Mouse (Mus musculus) heart, embryonic 11.5 days (tissue): Measurements from ENCODE around the gene Rnf5. TPM values are rescaled to one million over a fixed set of nuclear protein-coding genes. Genes with fewer than 3 reads are reported as not detected.

ENCODE experiments used
- ATAC-seq: fragments of 200-750 bp; cut with Nextera tagmentation; replicated peaks from 2 replicates; pipeline ENCODE4 v1.8.0; 2017; ENCODE audit warnings: moderate library complexity; ENCODE audit not compliant: insufficient number of reproducible peaks, low FRiP score, low TSS enrichment
- H3K27ac ChIP-seq: fragments of 300-500 bp; sonication (generic); 2 replicates; pipeline ENCODE4 v1.5.1; 2014; ENCODE audit warnings: mild to moderate bottlenecking, low read depth, low read length
- H3K27me3 ChIP-seq: fragments of 300-500 bp; sonication (generic); 2 replicates; pipeline ENCODE4 v1.6.1; 2014; ENCODE audit warnings: mild to moderate bottlenecking, low read length, mixed read lengths; ENCODE audit not compliant: control insufficient read depth, insufficient read depth
- H3K36me3 ChIP-seq: fragments of 300-500 bp; sonication (generic); 2 replicates; pipeline ENCODE4 v1.6.1; 2014; ENCODE audit warnings: mild to moderate bottlenecking, low read length, moderate library complexity, mixed read lengths; ENCODE audit not compliant: control insufficient read depth, insufficient read depth
- H3K4me1 ChIP-seq: fragments of 300-500 bp; sonication (generic); 2 replicates; pipeline ENCODE4 v1.6.1; 2014; ENCODE audit warnings: low read length; ENCODE audit not compliant: control insufficient read depth, insufficient read depth
- H3K4me2 ChIP-seq: fragments of 300-500 bp; sonication (generic); 2 replicates; pipeline ENCODE4 v1.6.1; 2014; ENCODE audit warnings: mild to moderate bottlenecking, moderate library complexity
- H3K4me3 ChIP-seq: fragments of 300-500 bp; sonication (generic); 2 replicates; pipeline ENCODE4 v1.5.1; 2014; ENCODE audit warnings: low read depth, low read length
- H3K9ac ChIP-seq: fragments of 300-500 bp; sonication (generic); 2 replicates; pipeline ENCODE4 v1.6.1; 2014; ENCODE audit warnings: mild to moderate bottlenecking, low read depth, low read length, moderate library complexity
- H3K9me3 ChIP-seq: fragments of 300-500 bp; sonication (generic); replicated peaks from 2 replicates; pipeline ENCODE4 v1.6.1; 2016; ENCODE audit warnings: low read length; ENCODE audit not compliant: control insufficient read depth
- WGBS: fragments of 180-500 bp; shearing (Covaris S2); extraction: QIAGEN DNeasy Blood & Tissue Kit; methylation state at CpG from one replicate; pipeline ENCODE4 v1.1.7; 2014; ENCODE audit not compliant: insufficient replicate concordance; 5-methylcytosine and 5-hydroxymethylcytosine counted together
- polyA plus RNA-seq: library from polyadenylated mRNA; unstranded; fragments of >200 nt; fragmentation: Nextera tagmentation; extraction: Ambion mirVana; gene quantifications from 2 replicates; pipeline ENCODE4 v1.2.1, GENCODE M21; 2014

The Rnf5 gene
- polyA plus RNA-seq, 1 experiment from 2014 or later = 94.7 TPM

DNA sequence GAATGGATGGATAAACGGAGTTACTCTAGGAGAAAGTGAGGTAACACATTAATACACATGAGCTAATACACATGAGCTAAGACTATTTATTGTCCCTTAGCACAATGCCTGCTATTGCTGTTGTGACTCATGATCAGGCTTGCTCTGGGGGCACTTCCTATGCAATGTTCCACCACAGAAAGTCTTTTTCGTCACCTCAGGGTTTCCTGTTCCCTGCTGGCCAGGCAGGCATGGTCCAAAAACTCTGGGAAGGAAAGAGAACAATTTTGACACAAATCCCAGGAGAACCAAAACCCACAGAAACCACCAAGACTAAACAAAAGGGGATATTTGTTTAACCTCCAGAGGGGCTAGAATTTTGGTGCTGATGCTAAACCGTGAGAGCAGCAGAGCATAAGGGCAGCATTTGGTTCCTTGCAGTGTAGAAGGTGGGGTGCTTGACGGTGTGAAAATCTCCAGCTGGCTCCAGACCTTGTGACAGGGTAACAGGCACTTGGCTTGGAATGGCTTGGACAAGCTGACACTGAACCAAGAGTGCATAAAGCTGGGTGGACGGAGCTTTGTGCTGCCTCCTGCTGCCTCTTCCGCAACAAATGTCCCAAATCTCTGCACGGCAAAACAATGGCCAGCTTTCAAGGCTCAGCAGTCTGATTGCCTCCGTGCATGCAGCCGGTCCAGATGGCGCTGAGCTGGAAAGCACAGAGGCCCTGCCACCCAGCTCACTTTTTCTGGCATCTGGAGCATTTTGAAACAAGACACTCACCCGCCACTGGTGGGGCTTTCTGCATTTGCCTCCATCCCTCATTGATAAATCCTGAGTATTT lies 37.5 kb upstream of the Rnf5 start:
- Histone ChIP-seq H3K4me1 (peaks cover 7% of the 10 kb centered on the region; the same call in 1 of the 2 replicates), H3K9ac (peak overlapping the region; percentile 22; the same call in 1 of the 2 replicates), H3K4me3 (no peak overlapping the region), H3K4me2 (peak overlapping the region; percentile 8; the same call in 1 of the 2 replicates), H3K36me3 (no peaks in the 10 kb centered on the region), H3K27ac (peak overlapping the region; percentile 37), H3K9me3 (no peaks in the 10 kb centered on the region), H3K27me3 (no peaks in the 10 kb centered on the region; the same call in 1 of the 2 replicates)
- no peak for ATAC-seq
- whole genome bisulfite sequencing = 15% methylated on average over 11 of the region's 11 CpGs

DNA sequence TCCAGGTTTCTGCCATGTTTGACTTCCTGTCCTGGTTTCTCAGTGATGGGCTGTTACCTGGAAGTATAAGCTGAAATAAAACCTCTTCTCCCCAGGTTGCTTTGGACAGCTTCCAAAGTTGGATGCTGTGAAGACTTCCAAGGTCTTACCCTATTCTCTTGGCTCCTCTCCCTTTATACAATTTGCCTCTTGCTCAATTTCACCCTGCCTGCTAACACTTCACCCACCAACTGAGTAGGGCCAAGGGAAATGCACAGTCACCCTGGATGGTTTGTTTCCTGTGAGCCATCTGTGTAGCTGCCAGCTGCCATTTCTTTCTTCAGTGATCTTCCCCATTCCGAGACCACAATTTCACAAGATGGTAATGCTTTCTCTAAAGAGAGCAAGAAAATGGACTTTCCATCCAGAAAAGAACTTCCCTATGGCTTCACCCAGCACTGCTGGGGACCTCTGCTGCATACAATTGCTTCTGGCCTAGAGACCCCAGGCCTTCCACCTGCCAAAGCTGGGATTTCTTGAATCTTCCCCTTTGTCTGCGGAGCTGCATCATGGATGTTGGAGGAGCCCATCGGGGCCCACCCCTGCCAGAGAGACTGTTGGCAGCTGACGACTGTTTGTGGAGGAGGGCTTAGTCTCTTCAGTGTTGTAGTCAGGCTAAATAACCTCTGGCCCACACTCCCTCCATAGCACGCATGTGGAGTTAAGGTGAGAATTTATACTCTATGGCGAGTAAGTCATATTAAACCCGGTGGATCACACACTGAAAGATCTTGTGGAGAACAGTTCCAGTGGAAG lies 36.2 kb upstream of the Rnf5 start:
- Histone ChIP-seq H3K27ac (no peak overlapping the region), H3K9ac (no peak overlapping the region), H3K9me3 (no peaks in the 10 kb centered on the region), H3K4me2 (no peak overlapping the region), H3K4me3 (no peak overlapping the region), H3K4me1 (no peaks in the 10 kb centered on the region), H3K36me3 (no peaks in the 10 kb centered on the region), H3K27me3 (peaks cover 2% of the 10 kb centered on the region; the same call in 1 of the 2 replicates)
- no peak for ATAC-seq
- 70% methylated on average over 7 of the region's 7 CpGs for WGBS

DNA sequence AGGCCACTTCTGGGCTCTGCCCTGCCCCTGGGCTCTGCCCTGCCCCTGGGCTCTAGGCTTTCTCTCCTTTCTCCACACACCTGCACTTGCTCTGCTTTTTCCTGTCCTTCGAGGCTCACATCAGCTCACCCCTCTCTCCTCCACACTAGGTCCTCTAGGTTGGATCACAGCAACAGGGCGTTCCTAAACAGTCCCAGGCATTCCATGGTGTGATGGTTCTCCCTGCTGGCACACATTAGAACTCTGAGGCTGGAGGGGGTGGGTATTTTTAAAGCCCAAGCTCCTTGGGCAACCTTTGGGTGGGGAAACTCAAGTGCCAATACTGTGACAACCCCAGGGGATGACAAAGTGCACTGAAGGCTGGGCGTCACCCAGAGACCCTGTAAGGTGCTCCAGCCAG lies 34.0 kb upstream of the Rnf5 start:
- Histone ChIP-seq H3K27me3 (peaks cover 15% of the 10 kb centered on the region), H3K4me2 (no peak overlapping the region), H3K4me1 (no peaks in the 10 kb centered on the region), H3K27ac (no peak overlapping the region), H3K9me3 (no peaks in the 10 kb centered on the region), H3K36me3 (no peaks in the 10 kb centered on the region), H3K9ac (no peak overlapping the region), H3K4me3 (no peak overlapping the region)
- 62% methylated on average over 3 of the region's 3 CpGs for WGBS
- ATAC-seq = no peak

DNA sequence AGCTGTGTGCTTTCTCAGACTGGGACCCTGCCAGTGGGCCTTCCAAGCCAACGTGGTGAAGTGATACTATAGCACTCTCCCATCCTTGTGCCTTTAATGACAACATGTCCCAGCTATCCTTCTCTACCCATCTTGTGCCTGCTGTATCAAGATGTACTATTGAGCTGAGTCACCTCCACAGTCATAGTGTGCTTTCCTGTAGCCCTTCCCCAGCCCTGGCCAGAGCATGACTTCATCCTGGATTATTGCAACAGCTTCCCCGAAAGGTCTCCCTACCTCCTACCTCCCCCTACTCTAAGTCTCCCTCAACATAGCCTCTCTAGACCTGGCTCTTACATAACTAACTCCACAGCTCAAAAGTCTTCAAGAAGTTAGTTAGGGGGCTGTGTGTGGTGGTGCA lies 32.2 kb upstream of the Rnf5 start:
- Histone ChIP-seq H3K27ac (no peak overlapping the region), H3K36me3 (no peaks in the 10 kb centered on the region), H3K4me3 (no peak overlapping the region), H3K4me2 (no peak overlapping the region), H3K27me3 (peaks cover 33% of the 10 kb centered on the region), H3K4me1 (peaks cover 8% of the 10 kb centered on the region), H3K9me3 (no peaks in the 10 kb centered on the region), H3K9ac (no peak overlapping the region)
- ATAC-seq = no peak
- 64% methylated on average over 2 of the region's 2 CpGs for WGBS

DNA sequence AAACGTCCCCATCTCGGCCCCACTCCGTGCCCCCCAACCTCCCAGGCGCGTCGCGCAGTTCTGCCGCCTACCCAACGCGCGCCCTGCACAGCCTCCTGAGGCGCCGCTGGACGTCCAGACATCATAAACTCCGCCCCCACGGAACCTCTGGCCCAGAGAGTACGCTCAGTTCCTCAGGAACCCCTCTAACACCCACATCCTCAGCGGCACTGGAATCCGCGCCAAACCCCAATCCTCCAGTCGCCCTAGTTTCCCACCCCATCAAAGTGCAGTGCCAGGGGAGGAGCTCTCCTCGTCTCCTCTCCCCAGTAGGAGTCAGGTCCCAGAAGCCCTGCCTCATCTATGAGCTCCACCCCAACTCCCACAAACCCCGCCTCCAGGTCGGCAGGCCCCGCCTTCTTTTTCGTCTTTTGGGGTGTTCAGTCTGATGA lies 28.8 kb upstream of the Rnf5 start:
- H3K27ac ChIP-seq = no peak overlapping the region
- no peaks in the 10 kb centered on the region for H3K36me3 ChIP-seq
- H3K9ac ChIP-seq = no peak overlapping the region
- H3K27me3 ChIP-seq = peaks cover 51% of the 10 kb centered on the region
- WGBS = under 1% methylated on average over 26 of the region's 26 CpGs
- no peaks in the 10 kb centered on the region for H3K9me3 ChIP-seq
- peaks cover 24% of the 10 kb centered on the region for H3K4me1 ChIP-seq
- ATAC-seq = no peak
- peak overlapping the region; percentile 30 for H3K4me3 ChIP-seq
- peak overlapping the region; percentile 60 for H3K4me2 ChIP-seq

DNA sequence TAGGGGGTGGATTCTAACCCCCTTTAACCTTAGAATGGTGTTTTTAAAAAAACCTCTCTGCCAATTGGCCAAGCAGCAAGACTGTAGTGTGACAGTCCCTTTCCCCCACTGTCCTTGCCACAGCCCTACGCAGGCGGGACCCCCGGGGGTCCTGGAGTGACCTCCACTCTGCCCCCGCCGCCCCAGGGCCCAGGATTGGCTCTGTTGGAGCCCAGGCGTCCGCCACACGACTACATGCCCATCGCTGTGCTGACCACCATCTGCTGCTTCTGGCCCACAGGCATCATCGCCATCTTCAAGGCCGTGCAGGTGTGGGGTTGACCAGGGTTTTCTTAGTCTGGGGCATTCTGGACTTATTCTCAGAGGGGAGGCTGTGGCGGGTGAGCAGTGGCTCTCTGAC lies 28.2 kb upstream of the Rnf5 start:
- Histone ChIP-seq H3K9ac (no peak overlapping the region), H3K27ac (no peak overlapping the region), H3K27me3 (peaks cover 51% of the 10 kb centered on the region), H3K9me3 (no peaks in the 10 kb centered on the region), H3K4me1 (peaks cover 25% of the 10 kb centered on the region), H3K4me2 (peak overlapping the region; percentile 60), H3K36me3 (no peaks in the 10 kb centered on the region), H3K4me3 (peak overlapping the region; percentile 30)
- 6% methylated on average over 12 of the region's 12 CpGs for WGBS
- no peak for ATAC-seq

DNA sequence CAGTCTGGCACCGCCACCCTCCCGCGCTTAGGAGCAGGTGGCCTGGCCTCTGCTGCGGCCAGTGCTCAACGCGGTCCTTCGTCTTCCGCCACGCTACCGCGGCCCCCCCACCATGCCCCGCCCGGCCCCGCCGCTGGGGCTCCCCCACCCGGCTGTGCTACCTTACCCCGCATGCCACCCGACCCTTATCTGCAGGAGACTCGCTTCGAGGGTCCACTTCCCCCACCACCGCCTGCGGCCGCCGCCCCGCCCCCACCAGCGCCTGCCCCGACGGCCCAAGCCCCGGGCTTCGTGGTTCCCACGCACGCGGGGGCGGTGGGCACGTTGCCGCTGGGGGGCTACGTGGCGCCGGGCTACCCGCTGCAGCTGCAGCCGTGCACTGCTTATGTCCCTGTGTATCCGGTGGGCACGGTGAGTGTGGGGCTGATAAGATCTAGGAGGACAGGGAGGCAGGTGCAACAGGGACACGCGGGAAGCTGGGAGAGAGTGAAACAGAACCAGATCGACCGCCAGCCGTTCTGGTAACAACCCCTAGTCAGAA lies 27.3 kb upstream of the Rnf5 start:
- Histone ChIP-seq H3K27ac (no peak overlapping the region), H3K27me3 (peaks cover 51% of the 10 kb centered on the region), H3K4me2 (peak overlapping the region; percentile 55), H3K9me3 (no peaks in the 10 kb centered on the region), H3K4me1 (peaks cover 32% of the 10 kb centered on the region), H3K9ac (no peak overlapping the region), H3K36me3 (no peaks in the 10 kb centered on the region), H3K4me3 (peak overlapping the region; percentile 30)
- ATAC-seq = no peak
- 2% methylated on average over 44 of the region's 48 CpGs for WGBS

DNA sequence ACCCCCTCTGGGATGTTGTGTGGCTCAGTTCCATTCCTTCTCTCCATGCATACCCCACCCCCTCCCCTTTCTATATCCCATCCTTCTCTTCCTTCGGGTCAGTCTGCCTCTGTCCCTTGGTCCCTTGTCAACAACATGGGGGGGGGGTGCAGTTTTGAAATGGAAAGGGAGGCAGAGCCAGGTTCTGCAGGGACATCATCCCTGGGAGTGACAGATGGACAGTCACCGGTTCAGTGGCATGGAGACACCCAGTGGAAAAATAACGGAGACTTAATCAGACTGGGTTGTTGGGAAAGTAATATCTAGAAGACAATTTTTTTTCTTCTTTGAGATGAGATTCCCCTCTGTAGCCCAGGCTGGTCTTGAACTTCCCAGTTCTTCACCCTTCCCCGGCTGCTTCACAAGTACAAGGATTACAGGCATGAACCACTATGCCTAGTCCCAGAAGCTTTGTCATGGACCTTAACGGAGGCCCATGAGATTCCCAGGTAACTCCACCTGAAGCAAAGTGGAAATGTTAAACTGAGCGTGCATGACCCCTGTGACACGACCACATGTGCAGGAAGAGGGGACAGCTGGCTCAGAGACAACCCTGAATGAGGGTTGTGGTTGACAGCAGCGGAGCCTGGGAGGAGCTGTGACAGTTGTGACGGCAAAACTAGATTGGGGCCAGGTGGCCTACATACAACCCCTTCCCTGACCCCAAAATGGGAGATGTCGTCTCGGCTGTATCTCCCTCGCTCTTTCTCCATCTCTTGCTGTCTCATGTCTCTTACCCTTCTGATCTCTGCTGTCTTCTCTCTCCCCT lies 26.5 kb upstream of the Rnf5 start:
- H3K9me3 ChIP-seq = no peaks in the 10 kb centered on the region
- H3K36me3 ChIP-seq = no peaks in the 10 kb centered on the region
- no peak overlapping the region for H3K4me2 ChIP-seq
- ATAC-seq = no peak
- peak overlapping the region; percentile 30; the same call in 1 of the 2 replicates for H3K4me3 ChIP-seq
- WGBS = 10% methylated on average over 12 of the region's 12 CpGs
- H3K27me3 ChIP-seq = peaks cover 49% of the 10 kb centered on the region
- H3K27ac ChIP-seq = no peak overlapping the region
- H3K9ac ChIP-seq = no peak overlapping the region
- peaks cover 32% of the 10 kb centered on the region for H3K4me1 ChIP-seq
